Mouse (Mus musculus) regulatory T cell (primary cell): ENCODE measurements around the gene Tex22.

Source experiments
- in situ Hi-C: fragments of 300-600 bp; cut with MboI, MseI; formaldehyde crosslinking; loops from one replicate; pipeline ENCODE4 v1.15.1; 2025; ENCODE audit warnings: high pct_unique_total_duplicates

Gene Tex22

GRCm38 (mm10) chr12:113100448-113101076, 26.3 kb downstream of the Tex22 start:
- in situ Hi-C loops = no loop called here

GRCm38 (mm10) chr12:113101251-113101960, 27.1 kb downstream of the Tex22 start:
- in situ Hi-C loops = no loop called here

GRCm38 (mm10) chr12:113102461-113102860, 28.2 kb downstream of the Tex22 start:
- in situ Hi-C loops = no loop called here

GRCm38 (mm10) chr12:113103846-113104451, 29.6 kb downstream of the Tex22 start:
- in situ Hi-C loops = no loop called here

- in situ Hi-C loops = no loop called here
Measured at GRCm38 (mm10) chr12:113106386-113106785, 32.1 kb downstream of the Tex22 start.

- in situ Hi-C loops = no loop called here
Measured at GRCm38 (mm10) chr12:113107431-113108124, 33.3 kb downstream of the Tex22 start.

- in situ Hi-C loops = no loop called here
Measured at GRCm38 (mm10) chr12:113108528-113109283, 34.4 kb downstream of the Tex22 start.

- in situ Hi-C loops = no loop called here
Measured at GRCm38 (mm10) chr12:113109801-113110200, 35.5 kb downstream of the Tex22 start.

GRCm38 (mm10) chr12:113114141-113114540, 39.8 kb downstream of the Tex22 start:
- in situ Hi-C loops = no loop called here

GRCm38 (mm10) chr12:113114856-113115538, 40.7 kb downstream of the Tex22 start:
- in situ Hi-C loops = no loop called here

- in situ Hi-C loops = no loop called here
Measured at GRCm38 (mm10) chr12:113119516-113120410, 45.5 kb downstream of the Tex22 start.

GRCm38 (mm10) chr12:113124726-113125125, 50.4 kb downstream of the Tex22 start:
- in situ Hi-C loops = no loop called here

GRCm38 (mm10) chr12:113130732-113131131, 56.4 kb downstream of the Tex22 start:
- in situ Hi-C loops = no loop called here

- in situ Hi-C loops = no loop called here
Measured at GRCm38 (mm10) chr12:113131601-113132000, 57.3 kb downstream of the Tex22 start.

GRCm38 (mm10) chr12:113132567-113132966, 58.3 kb downstream of the Tex22 start:
- in situ Hi-C loops = no loop called here

- in situ Hi-C loops = no loop called here
Measured at GRCm38 (mm10) chr12:113133260-113133659, 59.0 kb downstream of the Tex22 start.

- in situ Hi-C loops = no loop called here
Measured at GRCm38 (mm10) chr12:113133861-113134403, 59.6 kb downstream of the Tex22 start.

- in situ Hi-C loops = no loop called here
Measured at GRCm38 (mm10) chr12:113134502-113134901, 60.2 kb downstream of the Tex22 start.

- in situ Hi-C loops = no loop called here
Measured at GRCm38 (mm10) chr12:113135401-113135800, 61.1 kb downstream of the Tex22 start.
